Mouse (Mus musculus) ES-Bruce4 (cell line): ENCODE data around the gene Dtd2. TPM values are rescaled to one million over a fixed set of nuclear protein-coding genes. Genes with fewer than 3 reads are reported as not detected.

ENCODE experiments used
- H3K27ac ChIP-seq: 2 replicates; pipeline ENCODE4 v1.5.1; 2012; ENCODE audit warnings: low read length, inconsistent platforms; ENCODE audit not compliant: insufficient read depth
- H3K27me3 ChIP-seq: 2 replicates; pipeline ENCODE4 v1.6.1; 2012; ENCODE audit warnings: mild to moderate bottlenecking, low read length, inconsistent platforms; ENCODE audit not compliant: control insufficient read depth, poor library complexity, insufficient read depth, severe bottlenecking
- H3K36me3 ChIP-seq: 2 replicates; pipeline ENCODE4 v1.6.1; 2012; ENCODE audit warnings: inconsistent platforms, mild to moderate bottlenecking, low read length, moderate library complexity; ENCODE audit not compliant: control insufficient read depth, poor library complexity, insufficient read depth, severe bottlenecking
- H3K4me1 ChIP-seq: one replicate; pipeline ENCODE4 v1.8.1; 2011; ENCODE audit warnings: low read length; ENCODE audit not compliant: control insufficient read depth, insufficient read depth
- H3K4me3 ChIP-seq: 2 replicates; pipeline ENCODE4 v1.5.1; 2011; ENCODE audit warnings: low read depth, mild to moderate bottlenecking, low read length
- H3K9ac ChIP-seq: 2 replicates; pipeline ENCODE4 v1.6.1; 2012; ENCODE audit warnings: low read depth, mild to moderate bottlenecking, inconsistent platforms; ENCODE audit not compliant: poor library complexity, severe bottlenecking
- H3K9me3 ChIP-seq: replicated peaks from 2 replicates; pipeline ENCODE4 v1.6.1; 2012; ENCODE audit warnings: mild to moderate bottlenecking, low read length, inconsistent platforms; ENCODE audit not compliant: control insufficient read depth, poor library complexity, insufficient read depth, severe bottlenecking
- CTCF ChIP-seq: IDR thresholded peaks from one replicate; pipeline ENCODE4 v1.8.1; 2011; ENCODE audit warnings: low read depth, low read length
- EP300 ChIP-seq: IDR thresholded peaks from 2 replicates; pipeline ENCODE4 v1.6.1; 2011; ENCODE audit warnings: low read depth, low read length; ENCODE audit not compliant: insufficient read depth
- POLR2A ChIP-seq: IDR thresholded peaks from one replicate; pipeline ENCODE4 v1.8.1; 2011; ENCODE audit warnings: low read length; ENCODE audit not compliant: insufficient read depth
- polyA plus RNA-seq: library from polyadenylated mRNA; stranded (reverse); fragments of >200 nt; gene quantifications from 2 replicates; pipeline ENCODE4 v1.2.4, GENCODE M21; 2011; ENCODE audit warnings: low read depth; ENCODE audit not compliant: missing spikeins, insufficient read depth, insufficient read length

Dtd2 gene
- polyA plus RNA-seq, 1 experiment, result 17.5 TPM

GRCm38 (mm10) chr12:52010630-52010961 lies 4.3 kb upstream of the Dtd2 start:
- H3K27ac ChIP-seq, result no peak overlapping the region
- no peaks in the 10 kb centered on the region for H3K4me1 ChIP-seq
- H3K4me3 ChIP-seq, result no peak overlapping the region
- H3K36me3 ChIP-seq, result no peaks in the 10 kb centered on the region
- no peaks in the 10 kb centered on the region for H3K27me3 ChIP-seq
- TF ChIP-seq EP300, result no peak
- TF ChIP-seq POLR2A, result no peak
- no peak for TF ChIP-seq CTCF
- no peak overlapping the region for H3K9ac ChIP-seq
- H3K9me3 ChIP-seq, result no peaks in the 10 kb centered on the region; the same call in 1 of the 2 replicates

- H3K36me3 ChIP-seq, result no peaks in the 10 kb centered on the region
- TF ChIP-seq CTCF, result no peak
- no peak for TF ChIP-seq POLR2A
- no peaks in the 10 kb centered on the region; the same call in 1 of the 2 replicates for H3K9me3 ChIP-seq
- no peak overlapping the region for H3K9ac ChIP-seq
- no peak overlapping the region for H3K4me3 ChIP-seq
- no peaks in the 10 kb centered on the region for H3K27me3 ChIP-seq
- no peaks in the 10 kb centered on the region for H3K4me1 ChIP-seq
- no peak overlapping the region for H3K27ac ChIP-seq
Measured at GRCm38 (mm10) chr12:52009928-52010629, 3.8 kb upstream of the Dtd2 start.

DNA sequence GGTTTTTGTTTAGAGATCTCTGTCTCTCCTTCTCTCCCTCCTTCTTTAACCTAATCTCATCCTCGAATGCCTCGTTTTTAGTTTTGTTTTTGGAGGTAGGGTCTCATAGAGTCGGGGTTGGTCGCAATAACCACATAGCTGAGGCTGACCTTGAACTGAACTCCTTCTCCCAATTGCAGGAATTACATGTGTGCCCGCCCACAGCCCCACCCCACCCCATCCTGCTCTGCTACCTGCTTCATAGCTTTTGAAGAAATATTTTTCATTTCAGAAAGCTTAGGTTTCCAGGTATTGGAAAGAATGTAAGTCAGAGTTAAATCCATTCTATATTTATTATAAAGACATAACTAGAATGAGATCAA lies 313 bp upstream of the Dtd2 start:
- no peaks in the 10 kb centered on the region for H3K27me3 ChIP-seq
- no peak overlapping the region for H3K9ac ChIP-seq
- H3K27ac ChIP-seq, result no peak overlapping the region
- H3K4me1 ChIP-seq, result no peaks in the 10 kb centered on the region
- H3K4me3 ChIP-seq, result no peak overlapping the region
- no peaks in the 10 kb centered on the region; the same call in 1 of the 2 replicates for H3K9me3 ChIP-seq
- H3K36me3 ChIP-seq, result peaks cover 6% of the 10 kb centered on the region; the same call in 1 of the 2 replicates
- TF ChIP-seq EP300 (no peak), POLR2A (no peak), CTCF (no peak)

DNA sequence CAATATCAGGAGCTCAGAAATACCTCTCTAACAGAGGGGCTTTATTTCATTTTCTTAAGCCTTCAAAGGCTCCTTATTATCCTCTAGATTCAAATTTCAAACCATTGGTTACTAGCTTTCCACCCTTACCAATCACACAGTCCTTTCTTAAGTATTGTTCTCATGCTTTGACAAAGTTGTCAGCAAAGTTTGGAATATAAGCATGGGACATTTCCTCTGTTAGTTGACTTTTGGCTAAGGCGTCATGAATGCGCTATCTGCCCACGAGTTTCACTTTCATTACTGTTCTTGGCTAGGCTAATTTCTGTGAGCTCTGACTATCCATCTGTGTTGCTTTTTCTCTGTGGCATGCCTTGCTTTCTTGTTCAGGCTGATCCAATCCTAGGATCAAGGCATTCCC lies 3.6 kb downstream of the Dtd2 start:
- TF ChIP-seq EP300 (no peak), CTCF (no peak), POLR2A (no peak)
- Histone ChIP-seq H3K4me3 (no peak overlapping the region), H3K27ac (no peak overlapping the region), H3K4me1 (no peaks in the 10 kb centered on the region), H3K9ac (no peak overlapping the region), H3K36me3 (peaks cover 20% of the 10 kb centered on the region), H3K9me3 (no peaks in the 10 kb centered on the region; the same call in 1 of the 2 replicates), H3K27me3 (no peaks in the 10 kb centered on the region)

GRCm38 (mm10) chr12:52001544-52001943 lies 4.8 kb downstream of the Dtd2 start:
- Histone ChIP-seq H3K4me1 (no peaks in the 10 kb centered on the region), H3K9ac (peak overlapping the region; percentile 44; the same call in 1 of the 2 replicates), H3K36me3 (peaks cover 28% of the 10 kb centered on the region), H3K27ac (no peak overlapping the region), H3K4me3 (no peak overlapping the region), H3K9me3 (no peaks in the 10 kb centered on the region), H3K27me3 (no peaks in the 10 kb centered on the region)
- TF ChIP-seq POLR2A (no peak), CTCF (peak; percentile 10)

GRCm38 (mm10) chr12:51998366-51998932 lies 7.9 kb downstream of the Dtd2 start:
- H3K36me3 ChIP-seq, result peaks cover 35% of the 10 kb centered on the region
- no peaks in the 10 kb centered on the region for H3K4me1 ChIP-seq
- H3K27me3 ChIP-seq, result no peaks in the 10 kb centered on the region
- H3K9ac ChIP-seq, result no peak overlapping the region
- no peak overlapping the region for H3K27ac ChIP-seq
- no peak overlapping the region for H3K4me3 ChIP-seq
- no peaks in the 10 kb centered on the region for H3K9me3 ChIP-seq
- TF ChIP-seq EP300 (no peak), CTCF (no peak), POLR2A (no peak)
